Mouse (Mus musculus) lung, embryonic 14.5 days (tissue): ENCODE data around the gene Cplane1. TPM values are rescaled to one million over a fixed set of nuclear protein-coding genes. Genes with fewer than 3 reads are reported as not detected.
A peak's percentile ranks its signal among the peaks of the same experiment; 100 is the strongest.
"Not testable (repeated sequence)": the region's sequence is repeated elsewhere in the genome, so short reads cannot be mapped to it uniquely, and the experiment has no call there.

ENCODE experiments used
- ATAC-seq: fragments of 200-750 bp; cut with Nextera tagmentation; 2 replicates; pipeline ENCODE4 v1.8.0; 2017; ENCODE audit warnings: mild to moderate bottlenecking, moderate TSS enrichment, moderate library complexity; ENCODE audit not compliant: insufficient read depth
- DNase-seq: peaks from one replicate; pipeline ENCODE4 v3.0.0-alpha.2; 2015
- H3K27ac ChIP-seq: fragments of 300-500 bp; sonication (generic); 2 replicates; pipeline ENCODE4 v1.5.1; 2014; ENCODE audit warnings: low read depth, mild to moderate bottlenecking, moderate library complexity
- H3K27me3 ChIP-seq: fragments of 300-500 bp; sonication (generic); 2 replicates; pipeline ENCODE4 v1.6.1; 2014; ENCODE audit warnings: low read length, control low read depth; ENCODE audit not compliant: insufficient read depth
- H3K36me3 ChIP-seq: fragments of 300-500 bp; sonication (generic); 2 replicates; pipeline ENCODE4 v1.6.1; 2014; ENCODE audit warnings: control low read depth; ENCODE audit not compliant: insufficient read depth
- H3K4me1 ChIP-seq: fragments of 300-500 bp; sonication (generic); 2 replicates; pipeline ENCODE4 v1.6.1; 2014; ENCODE audit warnings: antibody characterized with exemption, control low read depth; ENCODE audit not compliant: insufficient read depth
- H3K4me2 ChIP-seq: fragments of 300-500 bp; sonication (generic); 2 replicates; pipeline ENCODE4 v1.6.1; 2014; ENCODE audit warnings: mild to moderate bottlenecking
- H3K4me3 ChIP-seq: fragments of 300-500 bp; sonication (generic); 2 replicates; pipeline ENCODE4 v1.5.1; 2014; ENCODE audit warnings: low read depth, low read length
- H3K9ac ChIP-seq: fragments of 300-500 bp; sonication (generic); 2 replicates; pipeline ENCODE4 v1.6.1; 2014
- H3K9me3 ChIP-seq: fragments of 300-500 bp; sonication (generic); 2 replicates; pipeline ENCODE4 v1.6.1; 2016; ENCODE audit warnings: low read depth, low read length, control low read depth
- CTCF ChIP-seq: IDR thresholded peaks from 2 replicates; pipeline ENCODE4 v1.5.1; 2016; ENCODE audit warnings: antibody characterized with exemption, low read depth
- WGBS: fragments of 180-500 bp; shearing (Covaris S2); extraction: QIAGEN DNeasy Blood & Tissue Kit; methylation state at CpG from one replicate; pipeline ENCODE4 v1.1.7; 2014; 5-methylcytosine and 5-hydroxymethylcytosine counted together
- polyA plus RNA-seq: library from polyadenylated mRNA; unstranded; fragments of >200 nt; fragmentation: Nextera tagmentation; extraction: Ambion mirVana; gene quantifications from 2 replicates; pipeline ENCODE4 v1.2.1, GENCODE M21; 2014

Gene Cplane1
- polyA plus RNA-seq, 1 experiment from 2014 or later = 14.9 TPM

GRCm38 (mm10) chr15:8189563-8189962 is 20.7 kb downstream of the Cplane1 start:
- Histone ChIP-seq H3K9ac (no peak overlapping the region), H3K27me3 (no peaks in the 10 kb centered on the region), H3K4me2 (no peak overlapping the region), H3K4me1 (no peaks in the 10 kb centered on the region), H3K36me3 (peaks cover 60% of the 10 kb centered on the region), H3K27ac (no peak overlapping the region), H3K4me3 (no peak overlapping the region), H3K9me3 (no peaks in the 10 kb centered on the region)
- WGBS = 82% methylated on average over 3 of the region's 3 CpGs
- ATAC-seq (no peak), DNase-seq (no peak)
- TF ChIP-seq CTCF = no peak

DNA sequence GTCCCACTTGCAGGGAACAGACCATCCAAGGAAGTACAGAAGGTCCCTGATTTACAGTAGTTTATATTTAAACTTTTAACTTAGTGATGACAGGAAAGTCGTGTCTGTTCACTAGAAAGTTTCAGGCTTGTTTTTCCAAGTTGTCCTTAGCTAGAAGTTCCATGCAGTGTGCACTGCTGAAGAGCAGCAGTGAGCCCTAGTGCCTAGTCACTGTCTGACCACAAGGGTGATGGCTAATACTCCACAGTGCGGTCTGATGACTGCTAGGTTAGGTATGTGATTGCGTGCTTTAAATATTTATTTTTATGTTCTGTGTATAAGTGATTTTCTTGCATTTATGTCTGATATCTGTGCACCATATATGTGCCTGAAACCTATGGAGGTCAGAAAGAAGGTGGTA is 21.5 kb downstream of the Cplane1 start:
- Histone ChIP-seq H3K4me3 (no peak overlapping the region), H3K4me2 (no peak overlapping the region), H3K27ac (no peak overlapping the region), H3K9ac (no peak overlapping the region), H3K9me3 (no peaks in the 10 kb centered on the region), H3K27me3 (no peaks in the 10 kb centered on the region), H3K4me1 (no peaks in the 10 kb centered on the region), H3K36me3 (peaks cover 60% of the 10 kb centered on the region)
- 90% methylated on average over 3 of the region's 3 CpGs for WGBS
- TF ChIP-seq CTCF = no peak
- DNase-seq (no peak), ATAC-seq (no peak)

GRCm38 (mm10) chr15:8200317-8200716 is 31.4 kb downstream of the Cplane1 start:
- Histone ChIP-seq H3K4me3 (no peak overlapping the region), H3K4me1 (no peaks in the 10 kb centered on the region), H3K27me3 (no peaks in the 10 kb centered on the region), H3K27ac (no peak overlapping the region), H3K9me3 (no peaks in the 10 kb centered on the region), H3K36me3 (peaks cover 54% of the 10 kb centered on the region), H3K4me2 (no peak overlapping the region), H3K9ac (no peak overlapping the region)
- peak; percentile 19; the same call in 1 of the 2 replicates for TF ChIP-seq CTCF
- DNase-seq = peak; percentile 7
- ATAC-seq = no peak

GRCm38 (mm10) chr15:8208362-8208761 is 39.5 kb downstream of the Cplane1 start:
- no peak overlapping the region for H3K4me2 ChIP-seq
- peaks cover 34% of the 10 kb centered on the region for H3K36me3 ChIP-seq
- ATAC-seq (no peak), DNase-seq (no peak)
- no peaks in the 10 kb centered on the region for H3K4me1 ChIP-seq
- H3K27me3 ChIP-seq = no peaks in the 10 kb centered on the region
- H3K27ac ChIP-seq = no peak overlapping the region
- TF ChIP-seq CTCF = no peak
- WGBS = 87% methylated on average over 6 of the region's 6 CpGs
- H3K9me3 ChIP-seq = no peaks in the 10 kb centered on the region
- no peak overlapping the region for H3K4me3 ChIP-seq
- no peak overlapping the region for H3K9ac ChIP-seq

- no peak for TF ChIP-seq CTCF
- Histone ChIP-seq H3K36me3 (peaks cover 52% of the 10 kb centered on the region), H3K27ac (no peak overlapping the region), H3K4me1 (no peaks in the 10 kb centered on the region), H3K9me3 (no peaks in the 10 kb centered on the region), H3K9ac (no peak overlapping the region), H3K27me3 (no peaks in the 10 kb centered on the region), H3K4me2 (no peak overlapping the region), H3K4me3 (no peak overlapping the region)
- DNase-seq (no peak), ATAC-seq (no peak)
- WGBS = 86% methylated on average over 13 of the region's 13 CpGs
These were observed 45.9 kb downstream of the Cplane1 start for GRCm38 (mm10) chr15:8214811-8215210.

- not testable (repeated sequence) for H3K4me3 ChIP-seq, H3K27ac ChIP-seq, DNase-seq, H3K4me2 ChIP-seq, ATAC-seq, H3K9ac ChIP-seq, H3K9me3 ChIP-seq, H3K4me1 ChIP-seq, H3K27me3 ChIP-seq
- 86% methylated on average over 1 of the region's 1 CpGs for WGBS
- H3K36me3 ChIP-seq = peaks cover 63% of the 10 kb centered on the region
These were observed 65.3 kb downstream of the Cplane1 start for GRCm38 (mm10) chr15:8234167-8234566.

DNA sequence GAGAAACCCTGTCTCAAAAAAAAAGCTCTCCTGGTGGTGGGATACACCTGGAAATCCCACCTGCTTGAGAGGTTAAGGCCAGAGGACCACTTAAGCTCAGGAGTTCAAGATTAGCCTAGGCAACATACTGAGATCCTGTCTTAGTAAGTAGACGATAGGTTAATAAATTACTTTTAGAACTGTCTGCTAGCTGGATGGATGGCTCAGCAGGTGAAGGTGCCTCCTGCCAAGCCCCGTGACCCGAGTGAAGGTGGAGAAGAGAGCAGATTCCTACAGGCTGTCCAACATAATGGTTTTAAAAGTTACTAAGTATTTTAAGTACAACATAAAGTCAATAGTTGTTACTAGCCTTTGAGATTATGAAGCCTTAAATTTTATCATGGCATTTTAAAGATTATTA is 97.0 kb downstream of the Cplane1 start:
- no peaks in the 10 kb centered on the region for H3K9me3 ChIP-seq
- ATAC-seq (no peak), DNase-seq (no peak)
- H3K27me3 ChIP-seq = no peaks in the 10 kb centered on the region
- H3K4me1 ChIP-seq = no peaks in the 10 kb centered on the region
- H3K4me3 ChIP-seq = no peak overlapping the region
- no peak overlapping the region for H3K27ac ChIP-seq
- TF ChIP-seq CTCF = no peak
- peaks cover 72% of the 10 kb centered on the region for H3K36me3 ChIP-seq
- WGBS = 66% methylated on average over 3 of the region's 3 CpGs
- no peak overlapping the region for H3K9ac ChIP-seq
- no peak overlapping the region for H3K4me2 ChIP-seq

- Histone ChIP-seq H3K36me3 (peaks cover 78% of the 10 kb centered on the region), H3K4me3 (no peak overlapping the region), H3K9me3 (no peaks in the 10 kb centered on the region), H3K4me1 (no peaks in the 10 kb centered on the region), H3K9ac (no peak overlapping the region), H3K4me2 (no peak overlapping the region), H3K27me3 (no peaks in the 10 kb centered on the region), H3K27ac (no peak overlapping the region)
- ATAC-seq (no peak), DNase-seq (no peak)
- 87% methylated on average over 3 of the region's 3 CpGs for WGBS
- no peak for TF ChIP-seq CTCF
These were observed 98.3 kb downstream of the Cplane1 start for GRCm38 (mm10) chr15:8267211-8267610.
